Mouse (Mus musculus): ENCODE measurements around the gene Olfr71. TPM values are rescaled to one million over a fixed set of nuclear protein-coding genes. Genes with fewer than 3 reads are reported as not detected.

Olfr71 gene
- total and polyA plus RNA-seq, 2 experiments from 2014 or later, result not detected

GRCm38 (mm10) chr4:43713652-43714219 lies 3.7 kb upstream of the Olfr71 start:
- no peak for DNase-seq (ENCODE audit: low spot score)
- WGBS, result 41% methylated on average over 7 of the region's 7 CpGs
- Histone ChIP-seq H3K9ac (replicated peaks; ENCODE audit: low read length) (no peak overlapping the region), H3K4me3 (ENCODE audit: low read length) (no peak overlapping the region), H3K27ac (no peak overlapping the region), H3K27me3 (ENCODE audit: insufficient read depth, low read length) (no peaks in the 10 kb centered on the region; the same call in 1 of the 2 replicates), H3K9me3 (ENCODE audit: low read length) (no peaks in the 10 kb centered on the region), H3K4me1 (ENCODE audit: insufficient read depth, low read length) (no peaks in the 10 kb centered on the region), H3K4me2 (ENCODE audit: low read depth, low read length) (no peak overlapping the region), H3K36me3 (ENCODE audit: insufficient read depth, low read length) (no peaks in the 10 kb centered on the region)
- TF ChIP-seq CTCF (IDR thresholded peaks at IDR 0.05; ENCODE audit: low read depth), result no peak
- ATAC-seq, result no peak

- Histone ChIP-seq H3K4me1 (ENCODE audit: insufficient read depth, low read length) (no peaks in the 10 kb centered on the region), H3K4me2 (ENCODE audit: low read depth, low read length) (no peak overlapping the region), H3K9me3 (ENCODE audit: low read length) (no peaks in the 10 kb centered on the region), H3K27me3 (ENCODE audit: insufficient read depth, low read length) (no peaks in the 10 kb centered on the region; the same call in 1 of the 2 replicates), H3K36me3 (ENCODE audit: insufficient read depth, low read length) (no peaks in the 10 kb centered on the region), H3K9ac (replicated peaks; ENCODE audit: low read length) (no peak overlapping the region), H3K4me3 (ENCODE audit: low read length) (no peak overlapping the region), H3K27ac (no peak overlapping the region)
- peak; percentile 89 for TF ChIP-seq CTCF (IDR thresholded peaks at IDR 0.05; ENCODE audit: low read depth)
- WGBS, result 4% methylated on average over 2 of the region's 2 CpGs
- ATAC-seq, result no peak
- peak; percentile 75 for DNase-seq (ENCODE audit: low spot score)
These were observed 1.8 kb upstream of the Olfr71 start for GRCm38 (mm10) chr4:43711821-43712220.

- H3K27me3 ChIP-seq (ENCODE audit: insufficient read depth, low read length), result no peaks in the 10 kb centered on the region
- no peaks in the 10 kb centered on the region for H3K9me3 ChIP-seq (ENCODE audit: low read length)
- no peak overlapping the region for H3K4me2 ChIP-seq (ENCODE audit: low read depth, low read length)
- no peak overlapping the region for H3K9ac ChIP-seq (replicated peaks; ENCODE audit: low read length)
- TF ChIP-seq CTCF (IDR thresholded peaks at IDR 0.05; ENCODE audit: low read depth), result no peak
- H3K4me1 ChIP-seq (ENCODE audit: insufficient read depth, low read length), result no peaks in the 10 kb centered on the region
- no peak overlapping the region for H3K27ac ChIP-seq
- 77% methylated on average over 13 of the region's 13 CpGs for WGBS
- ATAC-seq (no peak), DNase-seq (ENCODE audit: low spot score) (no peak)
- H3K36me3 ChIP-seq (ENCODE audit: insufficient read depth, low read length), result no peaks in the 10 kb centered on the region
- H3K4me3 ChIP-seq (ENCODE audit: low read length), result no peak overlapping the region
These were observed 4.1 kb downstream of the Olfr71 start for GRCm38 (mm10) chr4:43705991-43706390.

GRCm38 (mm10) chr4:43703851-43704250 lies 6.2 kb downstream of the Olfr71 start:
- no peak for TF ChIP-seq CTCF (IDR thresholded peaks at IDR 0.05; ENCODE audit: low read depth)
- Histone ChIP-seq H3K4me2 (ENCODE audit: low read depth, low read length) (no peak overlapping the region), H3K4me1 (ENCODE audit: insufficient read depth, low read length) (no peaks in the 10 kb centered on the region), H3K36me3 (ENCODE audit: insufficient read depth, low read length) (no peaks in the 10 kb centered on the region), H3K9ac (replicated peaks; ENCODE audit: low read length) (no peak overlapping the region), H3K27me3 (ENCODE audit: insufficient read depth, low read length) (no peaks in the 10 kb centered on the region), H3K4me3 (ENCODE audit: low read length) (no peak overlapping the region), H3K9me3 (ENCODE audit: low read length) (no peaks in the 10 kb centered on the region), H3K27ac (no peak overlapping the region)
- no peak for ATAC-seq
- WGBS, result 55% methylated on average over 8 of the region's 8 CpGs
- no peak for DNase-seq (ENCODE audit: low spot score)

GRCm38 (mm10) chr4:43703439-43703838 lies 6.6 kb downstream of the Olfr71 start:
- Histone ChIP-seq H3K4me3 (ENCODE audit: low read length) (no peak overlapping the region), H3K36me3 (ENCODE audit: insufficient read depth, low read length) (no peaks in the 10 kb centered on the region), H3K4me2 (ENCODE audit: low read depth, low read length) (no peak overlapping the region), H3K9ac (replicated peaks; ENCODE audit: low read length) (no peak overlapping the region), H3K27ac (no peak overlapping the region), H3K4me1 (ENCODE audit: insufficient read depth, low read length) (no peaks in the 10 kb centered on the region), H3K27me3 (ENCODE audit: insufficient read depth, low read length) (no peaks in the 10 kb centered on the region), H3K9me3 (ENCODE audit: low read length) (no peaks in the 10 kb centered on the region)
- TF ChIP-seq CTCF (IDR thresholded peaks at IDR 0.05; ENCODE audit: low read depth), result peak; percentile 48
- no peak for DNase-seq (ENCODE audit: low spot score)
- WGBS, result 80% methylated on average over 6 of the region's 6 CpGs
- no peak for ATAC-seq

- Histone ChIP-seq H3K4me3 (ENCODE audit: low read length) (no peak within 1 kb of the TSS), H3K4me2 (ENCODE audit: low read depth, low read length) (no peak within 1 kb of the TSS), H3K27me3 (ENCODE audit: insufficient read depth, low read length) (no peaks in the 10 kb centered on the region), H3K4me1 (ENCODE audit: insufficient read depth, low read length) (peaks cover 5% of the 10 kb centered on the region; the same call in 1 of the 2 replicates), H3K9me3 (ENCODE audit: low read length) (no peaks in the 10 kb centered on the region), H3K36me3 (ENCODE audit: insufficient read depth, low read length) (no peaks in the 10 kb centered on the region), H3K27ac (no peak within 1 kb of the TSS), H3K9ac (replicated peaks; ENCODE audit: low read length) (no peak within 1 kb of the TSS)
- TF ChIP-seq CTCF (IDR thresholded peaks at IDR 0.05; ENCODE audit: low read depth), result no peak
- DNase-seq (ENCODE audit: low spot score) (no peak), ATAC-seq (no peak)
- WGBS, result 87% methylated on average over 6 of the region's 6 CpGs
These were observed 9.3 kb downstream of the Olfr71 start, which contains the start of gene Olfr70 for GRCm38 (mm10) chr4:43700707-43701106. TSS of gene Olfr70 (minus strand) at chr4:43700807.

- H3K4me1 ChIP-seq (ENCODE audit: insufficient read depth, low read length), result peaks cover 5% of the 10 kb centered on the region; the same call in 1 of the 2 replicates
- H3K9ac ChIP-seq (replicated peaks; ENCODE audit: low read length), result no peak overlapping the region
- ATAC-seq, result peak; percentile 54; the same call in 1 of the 2 replicates
- H3K4me3 ChIP-seq (ENCODE audit: low read length), result no peak overlapping the region
- 60% methylated on average over 13 of the region's 13 CpGs for WGBS
- no peak overlapping the region for H3K27ac ChIP-seq
- H3K36me3 ChIP-seq (ENCODE audit: insufficient read depth, low read length), result no peaks in the 10 kb centered on the region
- peak; percentile 49 for DNase-seq (ENCODE audit: low spot score)
- H3K27me3 ChIP-seq (ENCODE audit: insufficient read depth, low read length), result no peaks in the 10 kb centered on the region
- TF ChIP-seq CTCF (IDR thresholded peaks at IDR 0.05; ENCODE audit: low read depth), result no peak
- H3K4me2 ChIP-seq (ENCODE audit: low read depth, low read length), result no peak overlapping the region
- H3K9me3 ChIP-seq (ENCODE audit: low read length), result no peaks in the 10 kb centered on the region
These were observed 13.5 kb downstream of the Olfr71 start for GRCm38 (mm10) chr4:43696561-43696960.

Measured in hindbrain, postnatal 0 days (tissue).